Mouse (Mus musculus): ENCODE measurements around the gene Wdr59. TPM values are rescaled to one million over a fixed set of nuclear protein-coding genes. Genes with fewer than 3 reads are reported as not detected.

Gene Wdr59
- total RNA-seq, 1 experiment, result 10.4 TPM

- TF ChIP-seq MAFK (IDR thresholded peaks at IDR 0.05; ENCODE audit: insufficient read depth, low read depth, low read length) (no peak), HCFC1 (IDR thresholded peaks at IDR 0.05; ENCODE audit: borderline replicate concordance, insufficient read depth, low read length) (no peak), CHD2 (IDR thresholded peaks at IDR 0.05; ENCODE audit: low read depth, low read length) (no peak), ZNF384 (IDR thresholded peaks at IDR 0.05; ENCODE audit: low read depth, low read length) (no peak), ZC3H11A (IDR thresholded peaks at IDR 0.05; ENCODE audit: borderline replicate concordance, low read depth, low read length) (no peak)
- Histone ChIP-seq H3K9ac (ENCODE audit: insufficient read depth, low read depth, low read length, poor library complexity, severe bottlenecking) (no peak overlapping the region), H3K27ac (ENCODE audit: insufficient read depth, low read depth, low read length, poor library complexity, severe bottlenecking) (no peak overlapping the region), H3K4me3 (ENCODE audit: insufficient read depth in 1 of 2, low read depth in 1 of 2, low read length in 2 of 2, poor library complexity in 1 of 2, severe bottlenecking in 1 of 2) (no peak overlapping the region), H3K9me3 (ENCODE audit: control insufficient read depth, insufficient read depth, low read depth, low read length) (no peaks in the 10 kb centered on the region), H3K4me1 (ENCODE audit: control insufficient read depth in 2 of 2, insufficient read depth in 2 of 2, low read length in 2 of 2, poor library complexity in 1 of 2) (peaks cover 8 to 17% of the 10 kb centered on the region in 2 experiments; a peak in 3 of 4 replicates), H3K36me3 (ENCODE audit: control insufficient read depth, insufficient read depth, low read length, poor library complexity, severe bottlenecking) (peaks cover 2% of the 10 kb centered on the region; the same call in 1 of the 2 replicates)
- in situ Hi-C loops (cut with MboI; ENCODE audit: low sequenced_read_pairs in 2 of 2, unreplicated experiment in 2 of 2), result no loop called here
- no peak for DNase-seq (ENCODE audit: low read depth, low spot score)
These were observed 46.1 kb upstream of the Wdr59 start for GRCm38 (mm10) chr8:111568029-111568428.

DNA sequence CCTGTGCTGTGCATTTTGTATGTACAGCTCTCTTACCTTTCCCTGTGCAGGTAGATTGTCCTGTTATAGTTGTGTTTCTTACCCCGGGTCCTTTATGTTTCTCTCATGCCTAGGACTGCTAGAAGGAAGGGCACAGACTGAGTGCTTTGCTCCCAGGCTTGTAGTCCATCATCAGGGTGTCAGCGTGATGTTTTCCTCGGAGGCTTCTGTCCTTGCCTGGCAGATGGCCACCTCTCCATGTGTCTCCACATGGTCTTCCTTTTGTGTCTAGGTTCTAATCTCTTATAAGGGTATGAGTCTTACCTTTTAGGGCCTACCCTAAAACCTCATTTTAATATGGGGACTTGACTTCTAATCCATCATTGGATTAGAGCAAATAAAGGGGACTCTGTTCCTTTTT, 45.7 kb upstream of the Wdr59 start:
- H3K9me3 ChIP-seq (ENCODE audit: control insufficient read depth, insufficient read depth, low read depth, low read length), result no peaks in the 10 kb centered on the region
- no peak overlapping the region for H3K27ac ChIP-seq (ENCODE audit: insufficient read depth, low read depth, low read length, poor library complexity, severe bottlenecking)
- H3K9ac ChIP-seq (ENCODE audit: insufficient read depth, low read depth, low read length, poor library complexity, severe bottlenecking), result no peak overlapping the region
- TF ChIP-seq MAFK (IDR thresholded peaks at IDR 0.05; ENCODE audit: insufficient read depth, low read depth, low read length) (no peak), ZNF384 (IDR thresholded peaks at IDR 0.05; ENCODE audit: low read depth, low read length) (no peak), HCFC1 (IDR thresholded peaks at IDR 0.05; ENCODE audit: borderline replicate concordance, insufficient read depth, low read length) (no peak), ZC3H11A (IDR thresholded peaks at IDR 0.05; ENCODE audit: borderline replicate concordance, low read depth, low read length) (no peak), CHD2 (IDR thresholded peaks at IDR 0.05; ENCODE audit: low read depth, low read length) (no peak)
- H3K36me3 ChIP-seq (ENCODE audit: control insufficient read depth, insufficient read depth, low read length, poor library complexity, severe bottlenecking), result peaks cover 2% of the 10 kb centered on the region; the same call in 1 of the 2 replicates
- no peak overlapping the region for H3K4me3 ChIP-seq (ENCODE audit: insufficient read depth in 1 of 2, low read depth in 1 of 2, low read length in 2 of 2, poor library complexity in 1 of 2, severe bottlenecking in 1 of 2)
- DNase-seq (ENCODE audit: low read depth, low spot score), result no peak
- peaks cover 6 to 17% of the 10 kb centered on the region in 2 experiments; a peak in 3 of 4 replicates for H3K4me1 ChIP-seq (ENCODE audit: control insufficient read depth in 2 of 2, insufficient read depth in 2 of 2, low read length in 2 of 2, poor library complexity in 1 of 2)
- in situ Hi-C loops (cut with MboI; ENCODE audit: low sequenced_read_pairs in 2 of 2, unreplicated experiment in 2 of 2), result no loop called here

GRCm38 (mm10) chr8:111566326-111566725, 44.4 kb upstream of the Wdr59 start:
- Histone ChIP-seq H3K27ac (ENCODE audit: insufficient read depth, low read depth, low read length, poor library complexity, severe bottlenecking) (no peak overlapping the region), H3K36me3 (ENCODE audit: control insufficient read depth, insufficient read depth, low read length, poor library complexity, severe bottlenecking) (peaks cover 2% of the 10 kb centered on the region; the same call in 1 of the 2 replicates), H3K9ac (ENCODE audit: insufficient read depth, low read depth, low read length, poor library complexity, severe bottlenecking) (no peak overlapping the region), H3K4me3 (ENCODE audit: insufficient read depth in 1 of 2, low read depth in 1 of 2, low read length in 2 of 2, poor library complexity in 1 of 2, severe bottlenecking in 1 of 2) (0 out of 4 replicates have a peak overlapping the region, but pooled peaks of 1 of the 2 experiments have one; percentile 36), H3K9me3 (ENCODE audit: control insufficient read depth, insufficient read depth, low read depth, low read length) (no peaks in the 10 kb centered on the region), H3K4me1 (ENCODE audit: control insufficient read depth in 2 of 2, insufficient read depth in 2 of 2, low read length in 2 of 2, poor library complexity in 1 of 2) (peaks cover 6 to 17% of the 10 kb centered on the region in 2 experiments; a peak in 3 of 4 replicates)
- TF ChIP-seq ZC3H11A (IDR thresholded peaks at IDR 0.05; ENCODE audit: borderline replicate concordance, low read depth, low read length), result no peak
- no peak for TF ChIP-seq CHD2 (IDR thresholded peaks at IDR 0.05; ENCODE audit: low read depth, low read length)
- DNase-seq (ENCODE audit: low read depth, low spot score), result no peak
- in situ Hi-C loops (cut with MboI; ENCODE audit: low sequenced_read_pairs in 2 of 2, unreplicated experiment in 2 of 2), result no loop called here

- H3K4me3 ChIP-seq (ENCODE audit: insufficient read depth in 1 of 2, low read depth in 1 of 2, low read length in 2 of 2, poor library complexity in 1 of 2, severe bottlenecking in 1 of 2), result no peak overlapping the region
- H3K9me3 ChIP-seq (ENCODE audit: control insufficient read depth, insufficient read depth, low read depth, low read length), result no peaks in the 10 kb centered on the region
- DNase-seq (ENCODE audit: low read depth, low spot score), result no peak
- no peak overlapping the region for H3K27ac ChIP-seq (ENCODE audit: insufficient read depth, low read depth, low read length, poor library complexity, severe bottlenecking)
- peaks cover 6 to 17% of the 10 kb centered on the region in 2 experiments; a peak in 3 of 4 replicates for H3K4me1 ChIP-seq (ENCODE audit: control insufficient read depth in 2 of 2, insufficient read depth in 2 of 2, low read length in 2 of 2, poor library complexity in 1 of 2)
- in situ Hi-C loops (cut with MboI; ENCODE audit: low sequenced_read_pairs in 2 of 2, unreplicated experiment in 2 of 2), result no loop called here
- TF ChIP-seq MAFK (IDR thresholded peaks at IDR 0.05; ENCODE audit: insufficient read depth, low read depth, low read length) (no peak), HCFC1 (IDR thresholded peaks at IDR 0.05; ENCODE audit: borderline replicate concordance, insufficient read depth, low read length) (no peak), ZC3H11A (IDR thresholded peaks at IDR 0.05; ENCODE audit: borderline replicate concordance, low read depth, low read length) (no peak), ZNF384 (IDR thresholded peaks at IDR 0.05; ENCODE audit: low read depth, low read length) (no peak), CHD2 (IDR thresholded peaks at IDR 0.05; ENCODE audit: low read depth, low read length) (no peak)
- H3K9ac ChIP-seq (ENCODE audit: insufficient read depth, low read depth, low read length, poor library complexity, severe bottlenecking), result no peak overlapping the region
- peaks cover 2% of the 10 kb centered on the region; the same call in 1 of the 2 replicates for H3K36me3 ChIP-seq (ENCODE audit: control insufficient read depth, insufficient read depth, low read length, poor library complexity, severe bottlenecking)
These were observed 43.9 kb upstream of the Wdr59 start for GRCm38 (mm10) chr8:111565784-111566191.

- H3K9me3 ChIP-seq (ENCODE audit: control insufficient read depth, insufficient read depth, low read depth, low read length), result no peaks in the 10 kb centered on the region
- TF ChIP-seq HCFC1 (IDR thresholded peaks at IDR 0.05; ENCODE audit: borderline replicate concordance, insufficient read depth, low read length), result no peak
- H3K27ac ChIP-seq (ENCODE audit: insufficient read depth, low read depth, low read length, poor library complexity, severe bottlenecking), result no peak overlapping the region
- no peak overlapping the region for H3K4me3 ChIP-seq (ENCODE audit: insufficient read depth in 1 of 2, low read depth in 1 of 2, low read length in 2 of 2, poor library complexity in 1 of 2, severe bottlenecking in 1 of 2)
- H3K4me1 ChIP-seq (ENCODE audit: control insufficient read depth in 2 of 2, insufficient read depth in 2 of 2, low read length in 2 of 2, poor library complexity in 1 of 2), result peaks cover 6 to 15% of the 10 kb centered on the region in 2 experiments; a peak in 3 of 4 replicates
- H3K36me3 ChIP-seq (ENCODE audit: control insufficient read depth, insufficient read depth, low read length, poor library complexity, severe bottlenecking), result no peaks in the 10 kb centered on the region
- no peak for DNase-seq (ENCODE audit: low read depth, low spot score)
- in situ Hi-C loops (cut with MboI; ENCODE audit: low sequenced_read_pairs in 2 of 2, unreplicated experiment in 2 of 2), result no loop called here
- no peak overlapping the region for H3K9ac ChIP-seq (ENCODE audit: insufficient read depth, low read depth, low read length, poor library complexity, severe bottlenecking)
These were observed 42.2 kb upstream of the Wdr59 start for GRCm38 (mm10) chr8:111564093-111564492.

Measured in ES-E14 (cell line).